Mouse (Mus musculus) megakaryocyte, adult 5-6 weeks (primary cell): ENCODE data around the gene Ttc39b. TPM values are rescaled to one million over a fixed set of nuclear protein-coding genes. Genes with fewer than 3 reads are reported as not detected.

Experiments used
- ATAC-seq: 2 replicates; pipeline ENCODE4 v1.8.0; 2016; ENCODE audit warnings: mild to moderate bottlenecking, inconsistent platforms; ENCODE audit not compliant: poor library complexity, severe bottlenecking
- total RNA-seq, 2 experiments: library from RNA; stranded (forward) in 1 of 2; stranded (reverse) in 1 of 2; fragments of 153-499, 151-499 nt in 1 of 2; fragments of 221-1000, 200-1000 nt in 1 of 2; gene quantifications; 2 replicates each; pipeline versions ENCODE4 v1.2.3 to v1.2.4; 2015 to 2017

Ttc39b gene
- total RNA-seq, 2 experiments from 2014 or later: 4.4 to 5.0 TPM

DNA sequence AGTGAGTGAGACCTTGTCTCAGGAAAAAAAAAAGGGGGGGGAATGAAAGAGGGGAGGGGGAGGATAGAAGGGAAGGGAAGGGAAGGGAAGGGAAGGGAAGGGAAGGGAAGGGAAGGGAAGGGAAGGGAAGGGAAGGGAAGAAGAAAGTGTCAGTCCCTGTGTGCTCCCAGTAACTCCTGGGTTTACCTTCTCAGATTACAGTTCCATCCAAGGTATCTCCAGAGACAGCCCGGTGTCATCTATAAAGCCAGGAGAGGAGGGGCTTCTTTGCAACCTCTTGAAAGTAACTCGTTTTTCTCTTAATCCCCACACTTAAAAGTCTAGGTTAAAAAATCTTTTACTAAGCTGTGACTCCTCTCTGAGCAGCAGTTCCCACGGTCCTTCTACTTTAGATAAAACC, 5.3 kb downstream of the Ttc39b start:
- ATAC-seq: no peak

DNA sequence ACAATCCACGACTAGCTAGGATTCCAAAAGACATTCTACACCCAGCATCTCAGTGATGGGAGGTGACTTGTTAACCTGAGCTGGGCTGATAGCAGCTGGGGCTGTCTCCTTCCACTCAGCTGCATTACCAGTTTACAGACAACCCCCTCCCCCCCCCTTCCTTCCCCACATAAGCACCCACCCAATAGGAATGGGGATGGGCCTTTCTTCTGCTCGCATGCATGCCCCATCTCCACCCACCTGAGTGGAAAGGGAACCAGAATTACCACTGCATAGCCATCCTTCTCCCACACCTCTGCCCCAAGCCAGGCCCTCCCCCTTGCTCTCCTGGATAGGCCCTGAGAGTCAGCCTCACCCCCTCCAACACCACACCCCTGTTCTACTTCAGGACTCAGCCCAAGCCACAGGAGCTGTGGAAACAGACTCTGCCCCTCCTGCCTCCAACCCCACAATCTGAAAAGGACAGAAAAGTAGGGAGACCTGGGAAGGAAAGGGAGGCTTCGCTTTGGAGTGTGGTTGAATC, 6.2 kb downstream of the Ttc39b start:
- no peak for ATAC-seq

DNA sequence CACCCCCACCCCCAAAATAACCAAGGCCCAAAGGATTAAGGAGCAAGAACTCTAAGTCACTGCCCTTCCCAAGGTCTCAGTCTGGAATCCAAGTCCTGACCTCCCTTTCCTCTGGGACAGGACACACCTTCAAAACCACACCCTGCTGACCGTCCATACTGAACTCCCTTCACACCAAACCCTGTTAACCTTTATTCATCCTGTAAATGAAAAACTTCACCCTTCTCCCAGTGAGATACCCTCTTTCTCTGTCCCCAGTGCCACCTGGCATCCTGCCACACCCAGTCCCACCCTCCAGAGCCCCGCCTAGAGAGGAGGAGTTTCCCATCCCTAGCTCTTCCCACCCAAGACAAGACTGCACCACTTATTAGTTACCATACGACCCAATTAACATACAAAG, 7.3 kb downstream of the Ttc39b start:
- ATAC-seq: no peak

DNA sequence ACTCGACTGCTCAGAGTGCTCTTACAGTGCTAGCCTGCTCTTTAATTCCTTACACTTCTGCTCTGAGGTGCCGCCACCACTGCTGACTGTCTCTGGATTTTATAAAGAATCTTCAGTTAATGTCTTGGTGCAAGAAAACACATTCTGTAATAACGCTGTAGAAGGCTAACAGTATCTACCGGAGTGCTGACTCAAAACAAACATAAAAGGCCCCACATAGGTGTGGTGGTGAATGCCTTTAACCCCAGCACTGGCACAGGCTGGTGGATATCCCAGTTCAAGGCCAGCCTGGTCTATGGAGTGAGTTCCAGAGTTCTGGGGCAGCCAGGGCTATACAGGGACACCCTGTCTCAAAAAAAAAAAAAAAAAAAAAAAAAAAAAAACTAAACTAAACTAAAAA, 8.1 kb downstream of the Ttc39b start:
- ATAC-seq: no peak

DNA sequence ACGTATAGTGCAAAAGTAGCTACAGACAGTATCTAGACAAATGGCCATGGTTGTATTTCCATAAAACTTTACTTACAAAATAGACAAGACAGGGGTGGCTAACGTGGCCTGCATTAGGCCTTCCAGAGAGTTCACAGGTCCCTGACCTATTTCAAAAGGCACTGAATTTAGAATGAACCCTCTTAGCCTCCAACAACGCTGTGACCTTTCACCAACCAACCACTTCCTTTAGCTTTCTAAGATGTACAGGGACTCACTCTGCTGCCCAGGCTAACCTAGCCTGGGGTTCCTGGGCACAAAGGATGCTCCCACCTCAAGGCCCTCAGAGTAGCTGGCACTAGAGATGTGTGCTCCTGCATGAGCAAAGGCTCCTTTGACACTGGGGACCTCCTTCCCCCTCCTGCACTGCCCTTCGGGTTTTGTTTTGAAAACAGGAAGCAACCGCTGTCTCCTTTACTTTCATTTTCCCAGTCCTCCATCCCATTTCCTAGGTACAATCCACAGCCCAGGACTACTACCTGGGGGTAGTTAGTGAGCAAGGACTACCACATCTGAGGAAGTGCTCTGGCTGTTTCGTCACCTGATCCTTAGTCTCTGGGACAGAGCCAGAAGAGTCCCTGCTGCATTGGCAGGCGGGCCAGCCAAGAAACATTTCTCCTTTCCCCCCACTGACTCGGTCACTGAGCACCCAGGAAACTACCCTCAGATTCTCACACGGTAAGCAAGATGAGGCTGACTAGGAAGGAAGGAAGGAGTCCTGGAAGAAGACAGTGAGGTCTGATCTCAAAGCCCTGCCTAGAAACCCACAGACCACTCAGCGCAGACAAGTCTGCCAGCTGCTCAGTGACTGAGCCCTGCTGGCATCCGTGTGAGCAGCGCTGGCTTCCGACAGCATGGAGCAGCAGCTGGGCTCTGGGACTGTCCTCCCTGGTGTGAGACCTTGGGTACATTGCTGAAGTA, 8.9 kb downstream of the Ttc39b start:
- ATAC-seq: peak; percentile 76

DNA sequence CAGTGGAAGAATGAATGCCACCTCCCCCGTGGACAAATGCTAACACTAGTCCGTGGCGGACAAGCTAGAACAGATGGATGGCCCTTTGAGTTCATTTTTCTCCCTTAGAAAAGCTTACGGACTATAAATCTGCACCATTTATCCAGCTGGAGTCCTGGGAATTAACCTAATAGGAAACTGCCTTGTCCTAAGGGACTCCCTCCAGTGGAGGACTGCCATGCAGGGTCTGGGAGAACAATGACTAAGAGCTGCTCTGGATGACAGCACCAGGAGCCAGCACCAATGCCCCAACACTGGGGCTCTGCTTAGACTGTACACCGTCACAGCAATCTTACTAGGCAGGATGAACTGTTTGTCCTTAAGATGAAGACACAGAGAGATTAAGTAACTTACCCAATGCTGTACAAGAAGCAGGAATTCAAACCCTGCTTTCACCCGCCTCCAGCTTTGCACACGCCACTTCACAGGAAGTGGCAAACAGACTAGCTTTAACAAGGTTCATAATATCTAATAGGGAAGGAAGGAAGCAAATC, 9.7 kb downstream of the Ttc39b start:
- peak; percentile 48 for ATAC-seq

DNA sequence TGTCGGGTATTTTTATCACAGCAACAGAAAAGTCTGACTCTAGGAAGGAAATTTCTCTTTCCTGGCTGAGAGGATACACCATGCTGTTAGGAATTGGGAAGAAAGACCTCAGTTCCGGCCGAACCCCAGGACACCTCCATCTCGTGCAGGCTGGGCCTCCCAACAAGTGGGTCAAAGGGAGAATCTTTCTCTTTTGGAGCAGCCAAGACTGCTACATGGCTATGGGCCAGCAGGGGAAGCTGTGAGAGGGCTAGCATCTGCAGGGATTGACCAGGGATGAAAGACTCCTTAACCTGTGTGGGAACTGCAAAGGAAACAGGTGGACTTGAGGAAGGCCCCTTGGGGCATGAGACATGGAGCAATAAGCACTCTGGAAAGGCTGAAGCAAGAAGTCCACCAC, 11.7 kb downstream of the Ttc39b start:
- no peak for ATAC-seq

DNA sequence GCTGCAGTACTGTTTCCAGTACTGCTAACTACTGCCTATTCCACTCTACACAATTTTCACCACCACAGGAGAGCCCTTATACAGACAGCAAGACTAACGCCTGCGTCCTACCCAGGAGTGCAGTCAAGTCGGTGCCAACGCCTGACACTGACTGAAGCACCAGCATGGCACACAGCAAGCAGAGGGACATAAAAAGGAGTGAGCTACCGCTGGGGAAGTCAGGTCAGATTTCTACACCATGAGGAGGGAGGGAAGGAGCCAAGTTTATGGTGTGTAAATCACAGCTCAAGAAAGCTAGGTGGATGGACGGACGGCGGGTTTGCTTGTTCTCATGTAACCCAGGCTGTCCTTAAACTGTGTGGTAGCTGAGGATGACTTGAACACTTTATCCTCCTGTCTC, 12.6 kb downstream of the Ttc39b start:
- ATAC-seq: no peak

DNA sequence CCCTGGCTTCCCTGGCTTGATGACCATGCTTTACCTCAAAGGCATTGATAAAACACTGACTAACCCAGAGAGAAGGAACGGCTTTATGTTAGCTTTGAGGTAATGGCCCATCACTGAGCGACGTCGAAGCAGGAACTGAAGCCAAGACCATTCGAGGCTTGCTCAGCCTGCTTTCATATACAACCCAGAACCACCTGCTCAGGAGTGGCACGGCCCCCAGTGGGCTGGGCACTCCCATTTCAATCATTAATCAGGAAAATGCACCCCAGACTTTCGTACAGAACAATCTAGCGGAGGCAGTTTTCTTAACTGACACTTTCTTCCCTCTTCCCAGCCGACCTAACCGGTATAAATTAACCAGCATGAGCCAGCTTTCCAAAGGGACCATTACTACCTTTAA, 13.1 kb downstream of the Ttc39b start:
- no peak for ATAC-seq

DNA sequence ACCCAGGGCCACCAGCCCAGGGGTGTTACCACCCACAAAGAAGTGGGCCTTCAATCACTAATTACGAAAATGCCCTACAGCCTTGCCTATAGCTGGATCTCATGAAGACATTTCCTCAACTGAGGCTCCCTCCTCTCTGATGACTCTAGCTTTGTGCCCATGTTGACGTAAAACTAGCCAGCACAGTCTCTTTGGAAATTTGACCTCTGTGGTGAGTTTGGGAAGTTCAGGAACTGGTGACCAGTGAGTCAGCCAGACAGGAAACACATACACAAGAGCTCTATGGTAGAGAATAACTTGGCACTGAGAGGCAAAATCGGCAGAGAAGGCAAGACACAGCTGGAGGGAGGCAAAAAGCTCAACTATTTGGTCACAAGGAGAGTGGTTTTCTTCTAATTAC, 15.1 kb downstream of the Ttc39b start:
- ATAC-seq: no peak

DNA sequence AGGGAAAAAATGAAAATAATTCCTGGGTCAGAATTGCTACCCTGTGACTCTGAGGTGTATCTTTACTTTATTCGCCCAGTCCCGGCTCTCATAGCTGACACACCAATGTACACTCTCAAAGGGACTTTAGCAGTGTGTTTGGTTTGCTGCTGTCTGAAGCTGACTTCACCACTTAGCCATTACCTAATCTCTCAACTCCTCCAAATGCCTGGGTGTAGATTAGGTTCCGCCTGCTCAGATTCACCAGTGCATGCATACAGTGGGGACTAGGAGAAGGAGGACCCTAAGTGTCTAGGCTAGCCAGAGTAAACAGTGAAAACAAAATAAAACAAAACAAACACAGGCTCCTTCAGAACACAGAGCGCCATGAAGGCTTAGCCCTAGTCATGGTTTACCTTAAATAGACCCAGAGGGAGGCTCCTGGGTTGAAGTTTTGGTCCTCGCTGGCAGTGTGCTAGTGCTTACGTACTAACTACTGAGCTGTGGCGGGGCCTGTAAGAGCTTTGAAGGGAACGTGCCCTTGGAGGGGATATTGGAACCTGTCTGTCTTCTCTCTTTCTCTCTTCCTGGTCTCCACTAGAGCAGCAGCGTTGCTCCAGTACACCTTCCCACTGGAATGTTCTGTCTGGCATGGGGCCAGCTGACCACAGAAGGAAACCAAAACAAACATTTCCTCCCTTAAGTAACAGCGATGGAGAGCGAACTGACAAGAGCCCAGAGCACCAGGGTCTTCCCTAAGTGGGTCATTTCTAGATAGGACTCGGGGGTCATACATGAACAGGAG, 16.2 kb downstream of the Ttc39b start:
- no peak for ATAC-seq

DNA sequence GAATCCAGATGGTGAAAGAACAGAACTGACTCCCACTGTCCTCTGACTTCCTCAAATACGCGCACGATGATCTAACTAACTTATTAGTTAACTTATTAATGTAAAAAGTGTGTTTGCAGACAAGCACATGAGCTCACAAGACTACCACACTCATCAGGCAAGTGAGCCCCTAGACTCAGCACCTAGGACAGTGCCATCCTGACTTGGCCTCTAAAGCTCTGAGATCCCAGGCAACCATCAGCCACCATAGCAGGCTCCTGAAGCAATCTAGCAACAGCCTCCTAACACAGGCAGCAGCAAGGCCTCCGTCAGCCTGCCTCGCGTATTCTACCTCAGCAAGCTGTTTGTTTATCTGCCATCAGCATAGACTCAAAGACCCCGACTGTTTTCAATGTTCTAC, 17.2 kb downstream of the Ttc39b start:
- no peak for ATAC-seq

DNA sequence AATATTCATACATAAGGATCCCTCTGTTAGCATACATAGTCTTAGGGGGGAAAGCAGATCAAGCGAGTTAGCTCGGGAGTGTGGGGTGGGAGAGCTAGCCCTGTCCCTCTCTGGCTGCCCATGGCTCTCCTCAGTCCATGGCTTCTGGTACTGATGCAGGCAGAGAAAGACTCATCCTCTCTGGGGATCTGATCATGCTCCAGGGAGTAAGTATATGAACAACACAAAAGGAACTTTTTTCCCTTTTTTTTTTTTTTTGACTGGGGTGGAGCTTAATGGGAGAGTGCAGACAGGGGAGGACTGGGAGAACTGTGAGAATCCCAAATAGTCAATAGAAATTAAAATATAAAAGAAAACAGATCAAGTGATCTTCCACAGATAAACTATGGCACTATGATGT, 19.0 kb downstream of the Ttc39b start:
- ATAC-seq: no peak

DNA sequence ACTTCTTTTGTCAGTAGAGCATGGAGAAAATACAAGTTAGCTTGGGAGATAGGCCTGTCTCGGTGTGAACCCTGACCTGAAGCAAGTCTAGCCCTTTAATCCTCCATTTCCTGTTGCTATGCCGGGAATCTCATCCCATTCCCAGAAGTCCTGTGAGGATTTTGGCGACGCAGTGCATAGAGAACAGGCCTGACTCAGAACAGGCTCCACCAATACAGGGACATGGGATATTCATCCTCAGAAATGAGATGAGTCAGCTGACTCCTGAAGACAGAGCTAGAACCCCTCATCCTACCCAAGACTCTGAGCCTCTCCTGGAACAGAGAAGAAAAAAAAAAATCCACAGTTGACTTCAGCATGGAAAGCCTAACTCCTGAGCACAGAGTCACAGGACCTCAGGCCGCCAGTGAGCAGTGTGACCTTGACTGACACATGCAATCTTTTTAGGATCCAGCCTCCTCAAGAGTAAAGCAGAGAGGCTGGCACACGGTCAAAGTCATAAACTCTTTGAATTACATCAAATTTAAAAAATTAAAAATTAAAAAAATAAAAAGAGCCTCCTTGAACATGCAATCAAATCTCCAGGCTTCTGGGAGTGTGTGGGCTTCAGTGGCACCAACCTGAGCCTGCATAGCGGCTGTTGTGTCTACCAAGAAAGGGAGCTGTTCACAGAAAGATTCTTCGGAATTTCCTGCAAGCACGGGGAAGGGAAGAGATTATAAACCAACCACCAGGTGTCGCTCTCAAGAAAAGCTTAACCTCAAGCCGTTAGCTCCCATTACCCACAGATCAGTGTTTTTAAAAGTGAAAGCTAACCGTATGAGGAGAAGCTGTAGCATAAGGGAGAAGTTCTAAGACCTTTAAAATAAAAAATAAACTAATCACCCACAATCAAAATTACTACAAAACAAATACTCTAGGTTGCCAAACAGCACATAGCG, 20.9 kb downstream of the Ttc39b start:
- peak; percentile 96 for ATAC-seq

DNA sequence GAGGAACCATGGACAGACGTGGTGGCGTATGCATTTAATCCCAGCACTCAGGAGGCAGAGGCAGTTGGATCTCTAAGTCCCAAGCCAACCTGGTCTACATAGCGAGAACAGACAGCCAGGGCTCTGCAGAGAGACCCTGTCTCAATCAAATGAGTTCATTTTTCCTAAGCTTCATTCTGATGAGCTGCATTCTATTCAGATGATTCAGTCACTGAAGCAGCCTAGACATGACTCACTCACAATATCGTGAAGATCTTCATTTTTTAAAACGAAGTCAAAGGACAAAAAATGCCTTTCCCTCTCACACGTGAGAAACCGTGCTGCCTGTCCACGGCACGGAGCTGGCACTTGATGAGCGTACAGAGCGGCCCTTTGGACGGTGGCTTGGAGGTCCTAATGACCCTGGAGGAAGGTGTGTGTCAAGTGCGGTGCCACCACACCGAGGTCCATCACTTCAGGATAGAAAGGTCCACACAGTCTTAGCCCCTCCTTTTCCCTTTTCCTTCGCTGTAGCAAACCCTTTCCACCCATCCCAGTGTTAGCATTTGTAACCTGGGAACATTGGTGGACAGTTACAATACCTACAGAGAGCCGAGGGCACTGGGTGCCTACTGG, 21.8 kb downstream of the Ttc39b start:
- ATAC-seq: no peak

DNA sequence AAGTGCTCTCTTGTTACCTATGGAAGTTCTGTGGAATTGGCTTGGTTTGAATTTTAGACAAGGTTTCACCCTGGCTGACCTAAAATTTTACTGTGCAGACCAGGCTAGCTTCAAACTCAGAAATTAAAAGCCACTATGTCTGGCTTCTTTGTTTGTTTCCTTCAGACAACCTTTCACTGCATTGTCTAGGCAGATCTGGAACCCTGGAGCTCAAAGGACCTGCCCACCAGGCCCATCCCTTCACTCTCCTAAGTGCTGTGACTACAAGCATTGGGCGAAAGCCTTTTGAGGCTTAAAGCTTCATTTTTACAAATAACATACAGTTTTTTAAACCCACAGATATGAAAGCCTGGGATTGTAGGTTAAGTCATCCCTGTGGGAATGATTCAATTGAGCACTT, 22.3 kb downstream of the Ttc39b start:
- no peak for ATAC-seq

DNA sequence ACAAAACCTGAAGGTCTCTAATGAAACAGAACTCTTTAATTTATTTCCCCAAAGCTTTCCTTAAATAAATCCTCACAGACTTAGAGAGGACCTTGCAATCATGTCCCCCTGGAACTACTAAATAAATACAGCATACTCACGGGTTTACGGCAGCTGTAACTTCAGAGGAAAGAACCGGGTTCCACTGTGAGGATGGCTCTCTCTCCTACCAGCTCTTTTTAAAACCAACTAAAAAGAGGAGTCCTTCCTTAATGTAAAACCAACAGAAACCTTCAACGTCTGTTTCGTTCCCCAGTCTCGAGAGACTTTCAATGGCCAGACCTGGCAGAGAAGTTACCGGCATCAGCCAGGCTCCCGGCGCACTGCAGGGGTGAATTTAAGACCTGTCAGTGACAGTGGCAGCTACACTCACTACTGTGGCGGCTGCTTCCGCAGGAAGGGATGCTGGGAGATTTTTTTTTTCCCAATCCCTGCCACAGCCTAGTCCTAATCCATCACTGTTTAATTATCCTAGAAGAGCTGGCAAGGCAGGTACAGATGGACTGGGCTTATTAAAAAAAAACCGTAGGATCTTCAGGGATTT, 39.2 kb downstream of the Ttc39b start:
- ATAC-seq: 0 out of 2 replicates have a peak, but pooled peaks have one; percentile 14

DNA sequence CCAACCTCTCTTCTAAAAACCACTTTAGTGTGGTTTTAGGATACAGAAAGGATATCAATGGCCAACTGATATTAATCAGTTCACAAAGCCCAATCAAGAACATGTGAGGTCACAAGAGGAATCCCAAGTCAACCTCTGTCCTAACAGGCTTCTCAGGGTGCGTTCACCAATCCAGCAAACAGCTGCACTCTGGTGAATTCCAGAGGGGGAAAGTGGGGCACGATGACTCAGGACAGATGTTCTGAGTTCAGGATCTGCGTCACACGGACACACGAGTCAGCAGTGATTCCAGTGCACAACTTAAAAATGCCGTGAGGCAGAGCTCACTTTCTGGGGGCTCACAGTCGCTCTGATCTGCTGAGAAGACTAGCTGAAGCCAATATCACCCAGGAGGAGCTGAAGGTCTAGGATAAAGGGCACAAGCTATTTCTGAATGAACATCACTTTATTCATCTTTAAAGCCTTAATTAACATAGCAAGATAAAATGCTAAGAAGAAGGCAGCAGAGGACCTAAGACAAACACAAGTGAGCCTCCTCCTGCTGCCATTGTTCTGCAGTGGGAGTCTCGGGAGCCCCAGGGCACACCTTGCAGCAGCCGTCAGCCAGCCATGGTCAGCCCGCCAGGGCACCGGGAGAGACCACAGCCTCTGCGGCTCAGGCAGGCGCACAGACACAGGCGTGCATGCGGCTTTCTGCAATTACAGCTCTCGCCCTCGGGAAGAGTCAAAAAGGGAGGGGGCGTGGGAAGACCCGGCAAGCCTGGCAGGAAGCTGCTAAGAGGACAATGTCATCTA, 39.9 kb downstream of the Ttc39b start:
- peak; percentile 28; the same call in 1 of the 2 replicates for ATAC-seq

DNA sequence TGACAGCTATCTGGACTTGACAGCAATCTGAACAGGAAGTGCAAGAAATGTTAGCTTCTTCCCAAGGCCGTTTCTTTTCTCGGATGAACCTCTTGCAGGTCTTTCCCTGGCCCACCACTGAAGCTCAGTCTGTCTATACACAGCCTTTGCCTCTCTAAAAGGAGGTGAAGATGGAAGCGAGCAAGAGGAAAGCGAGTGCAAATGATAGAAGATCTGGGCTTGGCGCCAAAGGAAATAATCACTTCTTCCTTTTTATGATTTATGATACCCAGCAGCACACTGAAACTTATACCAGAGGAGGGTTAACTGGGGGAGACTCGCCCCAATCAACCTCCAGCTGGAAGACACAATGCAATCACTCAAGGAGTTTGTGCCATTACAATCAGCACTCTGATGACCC, 41.6 kb downstream of the Ttc39b start:
- ATAC-seq: no peak
